Mouse (Mus musculus): ENCODE results near the gene Nphs1. TPM values are rescaled to one million over a fixed set of nuclear protein-coding genes. Genes with fewer than 3 reads are reported as not detected.
A peak's percentile ranks its signal among the peaks of the same experiment; 100 is the strongest.

Gene Nphs1
- polyA plus RNA-seq, 1 experiment from 2014 or later: 0.54 TPM

GRCm38 (mm10) chr7:30421175-30421889, 36.8 kb upstream of the Nphs1 start, which contains the start of gene Nfkbid:
Gene Nfkbid (plus strand): TSS chr7:30421732.
- DNase-seq (ENCODE audit: low spot score) (no peak), ATAC-seq (ENCODE audit: low FRiP score) (peak; percentile 18; the same call in 1 of the 2 replicates)
- 11% methylated on average over 31 of the region's 31 CpGs for WGBS
- H3K27ac ChIP-seq: peak within 1 kb of the TSS; percentile 55
- H3K4me2 ChIP-seq (replicated peaks): peak within 1 kb of the TSS; percentile 97
- H3K9ac ChIP-seq: peak within 1 kb of the TSS; percentile 75
- peaks cover 20% of the 10 kb centered on the region for H3K4me1 ChIP-seq (replicated peaks; ENCODE audit: control insufficient read depth, insufficient read depth, low read length)
- no peaks in the 10 kb centered on the region for H3K27me3 ChIP-seq (ENCODE audit: control insufficient read depth, insufficient read depth, low read length)
- H3K9me3 ChIP-seq (ENCODE audit: control insufficient read depth, low read length): no peaks in the 10 kb centered on the region
- no peaks in the 10 kb centered on the region for H3K36me3 ChIP-seq (replicated peaks; ENCODE audit: control insufficient read depth, insufficient read depth)
- peak within 1 kb of the TSS; percentile 60 for H3K4me3 ChIP-seq (replicated peaks; ENCODE audit: low read length)

GRCm38 (mm10) chr7:30421890-30422435, 36.2 kb upstream of the Nphs1 start:
- H3K36me3 ChIP-seq (replicated peaks; ENCODE audit: control insufficient read depth, insufficient read depth): no peaks in the 10 kb centered on the region
- H3K9me3 ChIP-seq (ENCODE audit: control insufficient read depth, low read length): no peaks in the 10 kb centered on the region
- peak overlapping the region; percentile 75 for H3K9ac ChIP-seq
- H3K27me3 ChIP-seq (ENCODE audit: control insufficient read depth, insufficient read depth, low read length): no peaks in the 10 kb centered on the region
- H3K4me2 ChIP-seq (replicated peaks): peak overlapping the region; percentile 97
- WGBS: under 1% methylated on average over 45 of the region's 45 CpGs
- ATAC-seq (ENCODE audit: low FRiP score) (peak; percentile 88), DNase-seq (ENCODE audit: low spot score) (peak; percentile 95)
- H3K4me1 ChIP-seq (replicated peaks; ENCODE audit: control insufficient read depth, insufficient read depth, low read length): peaks cover 20% of the 10 kb centered on the region
- H3K27ac ChIP-seq: peak overlapping the region; percentile 48; the same call in 1 of the 2 replicates
- peak overlapping the region; percentile 60 for H3K4me3 ChIP-seq (replicated peaks; ENCODE audit: low read length)

- Histone ChIP-seq H3K27ac (peak overlapping the region; percentile 55; the same call in 1 of the 2 replicates), H3K4me3 (replicated peaks; ENCODE audit: low read length) (peak overlapping the region; percentile 60), H3K36me3 (replicated peaks; ENCODE audit: control insufficient read depth, insufficient read depth) (no peaks in the 10 kb centered on the region), H3K9me3 (ENCODE audit: control insufficient read depth, low read length) (no peaks in the 10 kb centered on the region), H3K27me3 (ENCODE audit: control insufficient read depth, insufficient read depth, low read length) (no peaks in the 10 kb centered on the region), H3K4me1 (replicated peaks; ENCODE audit: control insufficient read depth, insufficient read depth, low read length) (peaks cover 20% of the 10 kb centered on the region), H3K4me2 (replicated peaks) (peak overlapping the region; percentile 97), H3K9ac (peak overlapping the region; percentile 75)
- 14% methylated on average over 9 of the region's 9 CpGs for WGBS
- ATAC-seq (ENCODE audit: low FRiP score) (0 out of 2 replicates have a peak, but pooled peaks have one; percentile 2), DNase-seq (ENCODE audit: low spot score) (no peak)
Measured at GRCm38 (mm10) chr7:30422560-30422959, 35.6 kb upstream of the Nphs1 start.

- ATAC-seq (ENCODE audit: low FRiP score): no peak
- no peak for DNase-seq (ENCODE audit: low spot score)
- no peaks in the 10 kb centered on the region for H3K36me3 ChIP-seq (replicated peaks; ENCODE audit: control insufficient read depth, insufficient read depth)
- peak overlapping the region; percentile 75 for H3K9ac ChIP-seq
- no peaks in the 10 kb centered on the region for H3K9me3 ChIP-seq (ENCODE audit: control insufficient read depth, low read length)
- peak overlapping the region; percentile 60 for H3K4me3 ChIP-seq (replicated peaks; ENCODE audit: low read length)
- H3K4me2 ChIP-seq (replicated peaks): peak overlapping the region; percentile 97
- no peaks in the 10 kb centered on the region for H3K27me3 ChIP-seq (ENCODE audit: control insufficient read depth, insufficient read depth, low read length)
- 49% methylated on average over 23 of the region's 23 CpGs for WGBS
- H3K27ac ChIP-seq: 0 out of 2 replicates have a peak overlapping the region, but pooled peaks have one; percentile 55
- H3K4me1 ChIP-seq (replicated peaks; ENCODE audit: control insufficient read depth, insufficient read depth, low read length): peaks cover 20% of the 10 kb centered on the region
Measured at GRCm38 (mm10) chr7:30423071-30423641, 35.0 kb upstream of the Nphs1 start.

GRCm38 (mm10) chr7:30429327-30429726, 28.8 kb upstream of the Nphs1 start:
- no peak overlapping the region for H3K4me2 ChIP-seq (replicated peaks)
- no peaks in the 10 kb centered on the region for H3K27me3 ChIP-seq (ENCODE audit: control insufficient read depth, insufficient read depth, low read length)
- H3K4me1 ChIP-seq (replicated peaks; ENCODE audit: control insufficient read depth, insufficient read depth, low read length): no peaks in the 10 kb centered on the region
- ATAC-seq (ENCODE audit: low FRiP score): no peak
- no peak for DNase-seq (ENCODE audit: low spot score)
- H3K9ac ChIP-seq: no peak overlapping the region
- H3K9me3 ChIP-seq (ENCODE audit: control insufficient read depth, low read length): no peaks in the 10 kb centered on the region
- no peak overlapping the region for H3K4me3 ChIP-seq (replicated peaks; ENCODE audit: low read length)
- H3K27ac ChIP-seq: no peak overlapping the region
- peaks cover 17% of the 10 kb centered on the region; the same call in 1 of the 2 replicates for H3K36me3 ChIP-seq (replicated peaks; ENCODE audit: control insufficient read depth, insufficient read depth)

GRCm38 (mm10) chr7:30430191-30430590, 27.9 kb upstream of the Nphs1 start:
- Histone ChIP-seq H3K9ac (no peak overlapping the region), H3K27me3 (ENCODE audit: control insufficient read depth, insufficient read depth, low read length) (no peaks in the 10 kb centered on the region), H3K36me3 (replicated peaks; ENCODE audit: control insufficient read depth, insufficient read depth) (peaks cover 25% of the 10 kb centered on the region), H3K9me3 (ENCODE audit: control insufficient read depth, low read length) (no peaks in the 10 kb centered on the region), H3K27ac (no peak overlapping the region), H3K4me3 (replicated peaks; ENCODE audit: low read length) (no peak overlapping the region), H3K4me2 (replicated peaks) (no peak overlapping the region), H3K4me1 (replicated peaks; ENCODE audit: control insufficient read depth, insufficient read depth, low read length) (no peaks in the 10 kb centered on the region)
- 45% methylated on average over 2 of the region's 2 CpGs for WGBS
- DNase-seq (ENCODE audit: low spot score) (no peak), ATAC-seq (ENCODE audit: low FRiP score) (no peak)

GRCm38 (mm10) chr7:30431793-30432192, 26.3 kb upstream of the Nphs1 start:
- 14% methylated on average over 3 of the region's 3 CpGs for WGBS
- H3K4me2 ChIP-seq (replicated peaks): no peak overlapping the region
- H3K27me3 ChIP-seq (ENCODE audit: control insufficient read depth, insufficient read depth, low read length): no peaks in the 10 kb centered on the region
- H3K9me3 ChIP-seq (ENCODE audit: control insufficient read depth, low read length): no peaks in the 10 kb centered on the region
- H3K4me3 ChIP-seq (replicated peaks; ENCODE audit: low read length): no peak overlapping the region
- no peaks in the 10 kb centered on the region for H3K4me1 ChIP-seq (replicated peaks; ENCODE audit: control insufficient read depth, insufficient read depth, low read length)
- ATAC-seq (ENCODE audit: low FRiP score) (peak; percentile 54; the same call in 1 of the 2 replicates), DNase-seq (ENCODE audit: low spot score) (peak; percentile 84)
- H3K36me3 ChIP-seq (replicated peaks; ENCODE audit: control insufficient read depth, insufficient read depth): peaks cover 41% of the 10 kb centered on the region
- H3K27ac ChIP-seq: no peak overlapping the region
- no peak overlapping the region for H3K9ac ChIP-seq

- peaks cover 65% of the 10 kb centered on the region for H3K36me3 ChIP-seq (replicated peaks; ENCODE audit: control insufficient read depth, insufficient read depth)
- no peak overlapping the region for H3K4me2 ChIP-seq (replicated peaks)
- no peaks in the 10 kb centered on the region for H3K27me3 ChIP-seq (ENCODE audit: control insufficient read depth, insufficient read depth, low read length)
- no peaks in the 10 kb centered on the region for H3K9me3 ChIP-seq (ENCODE audit: control insufficient read depth, low read length)
- no peak for ATAC-seq (ENCODE audit: low FRiP score)
- no peaks in the 10 kb centered on the region for H3K4me1 ChIP-seq (replicated peaks; ENCODE audit: control insufficient read depth, insufficient read depth, low read length)
- H3K9ac ChIP-seq: no peak overlapping the region
- 6% methylated on average over 10 of the region's 10 CpGs for WGBS
- H3K4me3 ChIP-seq (replicated peaks; ENCODE audit: low read length): no peak overlapping the region
- no peak for DNase-seq (ENCODE audit: low spot score)
- H3K27ac ChIP-seq: no peak overlapping the region
Measured at GRCm38 (mm10) chr7:30434238-30434637, 23.9 kb upstream of the Nphs1 start.

GRCm38 (mm10) chr7:30434701-30435100, 23.4 kb upstream of the Nphs1 start:
- no peak for ATAC-seq (ENCODE audit: low FRiP score)
- no peak overlapping the region for H3K9ac ChIP-seq
- 72% methylated on average over 10 of the region's 10 CpGs for WGBS
- no peaks in the 10 kb centered on the region for H3K27me3 ChIP-seq (ENCODE audit: control insufficient read depth, insufficient read depth, low read length)
- H3K27ac ChIP-seq: no peak overlapping the region
- no peaks in the 10 kb centered on the region for H3K9me3 ChIP-seq (ENCODE audit: control insufficient read depth, low read length)
- H3K4me3 ChIP-seq (replicated peaks; ENCODE audit: low read length): no peak overlapping the region
- H3K36me3 ChIP-seq (replicated peaks; ENCODE audit: control insufficient read depth, insufficient read depth): peaks cover 69% of the 10 kb centered on the region
- H3K4me2 ChIP-seq (replicated peaks): no peak overlapping the region
- H3K4me1 ChIP-seq (replicated peaks; ENCODE audit: control insufficient read depth, insufficient read depth, low read length): no peaks in the 10 kb centered on the region
- DNase-seq (ENCODE audit: low spot score): no peak
